Mouse (Mus musculus) gastrocnemius, adult 2 months (tissue): ENCODE measurements around the gene Arl8b. TPM values are rescaled to one million over a fixed set of nuclear protein-coding genes. Genes with fewer than 3 reads are reported as not detected.
A peak's percentile ranks its signal among the peaks of the same experiment; 100 is the strongest.

ENCODE experiments used
- DNase-seq: peaks from one replicate; pipeline ENCODE4 v3.0.0; 2022
- H3K27ac ChIP-seq: fragments of 200-600 bp; 2 replicates; pipeline ENCODE4 v1.8.1; 2022; ENCODE audit warnings: mild to moderate bottlenecking
- H3K4me3 ChIP-seq: fragments of 200-600 bp; 2 replicates; pipeline ENCODE4 v1.8.1; 2022; ENCODE audit warnings: mild to moderate bottlenecking, moderate library complexity
- CTCF ChIP-seq: fragments of 200-600 bp; IDR thresholded peaks from 2 replicates; pipeline ENCODE4 v1.8.1; 2022; ENCODE audit warnings: antibody characterized with exemption, mild to moderate bottlenecking, moderate library complexity
- intact Hi-C: fragments of 180-260 bp; cut with DNase I; formaldehyde crosslinking; loops from one replicate; pipeline ENCODE4 v1.15.1; 2025
- total RNA-seq, 2 experiments: library from RNA; stranded (reverse); gene quantifications; 2 replicates each; pipeline ENCODE4 v1.2.3; 2021

The Arl8b gene
- total RNA-seq, 2 experiments from 2014 or later, result 110 to 120 TPM

- TF ChIP-seq CTCF, result no peak
- intact Hi-C loops, result loop anchor here (10.0 kb wide), 1 partner anchor 194 kb away; no protein-coding TSS in a partner anchor
- Histone ChIP-seq H3K4me3 (no peak overlapping the region), H3K27ac (no peak overlapping the region)
- DNase-seq, result no peak
Measured at GRCm38 (mm10) chr6:108770880-108771279, 12.0 kb upstream of the Arl8b start.

- peak; percentile 87 for DNase-seq
- no peak overlapping the region for H3K4me3 ChIP-seq
- peak; percentile 98 for TF ChIP-seq CTCF
- intact Hi-C loops, result loop anchor here (10.0 kb wide), 1 partner anchor 192 kb away; no protein-coding TSS in a partner anchor
- H3K27ac ChIP-seq, result no peak overlapping the region
Measured at GRCm38 (mm10) chr6:108772913-108773312, 10.0 kb upstream of the Arl8b start.

GRCm38 (mm10) chr6:108773480-108773879, 9.4 kb upstream of the Arl8b start:
- intact Hi-C loops, result loop anchor here (10.0 kb wide), 1 partner anchor 191 kb away; no protein-coding TSS in a partner anchor
- no peak for TF ChIP-seq CTCF

GRCm38 (mm10) chr6:108776274-108776673, 6.6 kb upstream of the Arl8b start:
- intact Hi-C loops, result loop anchor here (10.0 kb wide), 1 partner anchor 189 kb away; no protein-coding TSS in a partner anchor

More at GRCm38 (mm10) chr6:108773480-108773879, 9.4 kb upstream of the Arl8b start:
- DNase-seq, result no peak
- Histone ChIP-seq H3K4me3 (no peak overlapping the region), H3K27ac (no peak overlapping the region)

GRCm38 (mm10) chr6:108777560-108778287, 5.2 kb upstream of the Arl8b start:
- Histone ChIP-seq H3K27ac (no peak overlapping the region), H3K4me3 (no peak overlapping the region)
- intact Hi-C loops, result loop anchor here (10.0 kb wide), 1 partner anchor 187 kb away; no protein-coding TSS in a partner anchor
- no peak for DNase-seq
- TF ChIP-seq CTCF, result no peak

More at GRCm38 (mm10) chr6:108776274-108776673, 6.6 kb upstream of the Arl8b start:
- no peak for DNase-seq
- no peak for TF ChIP-seq CTCF
- Histone ChIP-seq H3K27ac (no peak overlapping the region), H3K4me3 (no peak overlapping the region)

GRCm38 (mm10) chr6:108778399-108778798, 4.5 kb upstream of the Arl8b start:
- no peak for DNase-seq
- no peak for TF ChIP-seq CTCF
- Histone ChIP-seq H3K4me3 (no peak overlapping the region), H3K27ac (no peak overlapping the region)
- intact Hi-C loops, result loop anchor here (10.0 kb wide), 1 partner anchor 186 kb away; no protein-coding TSS in a partner anchor

- intact Hi-C loops, result no loop called here
- DNase-seq, result no peak
- Histone ChIP-seq H3K27ac (no peak overlapping the region), H3K4me3 (no peak overlapping the region)
- TF ChIP-seq CTCF, result no peak
Measured at GRCm38 (mm10) chr6:108781865-108782264, 1.0 kb upstream of the Arl8b start.

- no peak for TF ChIP-seq CTCF
- H3K27ac ChIP-seq, result peak overlapping the region; percentile 98
- peak; percentile 58 for DNase-seq
- intact Hi-C loops, result loop anchor here (1.0 kb wide), 1 partner anchor 45 kb away; the partner anchor contains the start of gene Edem1
- H3K4me3 ChIP-seq, result peak overlapping the region; percentile 94
Measured at GRCm38 (mm10) chr6:108783184-108783881, 434 bp downstream of the Arl8b start.

GRCm38 (mm10) chr6:108784056-108784455, 1.2 kb downstream of the Arl8b start:
- DNase-seq, result peak; percentile 22
- peak overlapping the region; percentile 98 for H3K27ac ChIP-seq
- peak overlapping the region; percentile 94 for H3K4me3 ChIP-seq
- TF ChIP-seq CTCF, result no peak
- intact Hi-C loops, result no loop called here

- no peak; the same call in 1 of the 2 replicates for TF ChIP-seq CTCF
- DNase-seq, result no peak
- intact Hi-C loops, result no loop called here
- Histone ChIP-seq H3K27ac (peak overlapping the region; percentile 98; the same call in 1 of the 2 replicates), H3K4me3 (peak overlapping the region; percentile 94)
Measured at GRCm38 (mm10) chr6:108784796-108785195, 1.9 kb downstream of the Arl8b start.

GRCm38 (mm10) chr6:108785551-108785950, 2.7 kb downstream of the Arl8b start:
- peak overlapping the region; percentile 94; the same call in 1 of the 2 replicates for H3K4me3 ChIP-seq
- intact Hi-C loops, result no loop called here
- no peak for TF ChIP-seq CTCF

GRCm38 (mm10) chr6:108791498-108791897, 8.6 kb downstream of the Arl8b start:
- intact Hi-C loops, result no loop called here
- Histone ChIP-seq H3K4me3 (no peak overlapping the region), H3K27ac (no peak overlapping the region; the same call in 1 of the 2 replicates)
- DNase-seq, result no peak
- no peak for TF ChIP-seq CTCF

More at GRCm38 (mm10) chr6:108785551-108785950, 2.7 kb downstream of the Arl8b start:
- no peak overlapping the region; the same call in 1 of the 2 replicates for H3K27ac ChIP-seq
- no peak for DNase-seq
